Mouse (Mus musculus) midbrain, embryonic 14.5 days (tissue): ENCODE measurements around the gene Zrsr1. TPM values are rescaled to one million over a fixed set of nuclear protein-coding genes. Genes with fewer than 3 reads are reported as not detected.

ENCODE experiments used
- polyA plus RNA-seq: library from polyadenylated mRNA; unstranded; fragments of >200 nt; fragmentation: Nextera tagmentation; extraction: Ambion mirVana; gene quantifications from 2 replicates; pipeline ENCODE4 v1.2.1, GENCODE M21; 2014

The Zrsr1 gene
- polyA plus RNA-seq, 1 experiment from 2014 or later: 5.8 TPM

Other genes starting within 250 kb of the Zrsr1 start
- gene B3gnt2, start 111.0 kb upstream of the Zrsr1 start, polyA plus RNA-seq: 1.3 and 2.6 TPM in 2 replicates
- 2.6 and 4.5 TPM in 2 replicates for gene Gm28048, start 10.1 kb downstream of the Zrsr1 start, polyA plus RNA-seq
- gene Commd1, start 10.4 kb downstream of the Zrsr1 start, polyA plus RNA-seq: 266 and 270 TPM in 2 replicates
- 287 and 336 TPM in 2 replicates for gene Cct4, start 18.5 kb downstream of the Zrsr1 start, polyA plus RNA-seq
- gene Fam161a, start 35.5 kb downstream of the Zrsr1 start, polyA plus RNA-seq: 3.7 and 5.1 TPM in 2 replicates